Mouse (Mus musculus) forebrain, embryonic 16.5 days (tissue): ENCODE measurements around the gene Ephb1. TPM values are rescaled to one million over a fixed set of nuclear protein-coding genes. Genes with fewer than 3 reads are reported as not detected.

ENCODE experiments used
- ATAC-seq: fragments of 200-750 bp; cut with Nextera tagmentation; 2 replicates; pipeline ENCODE4 v1.8.0; 2017; ENCODE audit warnings: mild to moderate bottlenecking, moderate library complexity
- H3K27ac ChIP-seq: fragments of 300-500 bp; sonication (generic); 2 replicates; pipeline ENCODE4 v1.5.1; 2014; ENCODE audit warnings: low read length, control low read depth
- H3K27me3 ChIP-seq: fragments of 300-500 bp; sonication (generic); replicated peaks from 2 replicates; pipeline ENCODE4 v1.6.1; 2014; ENCODE audit warnings: low read length; ENCODE audit not compliant: control insufficient read depth, insufficient read depth
- H3K36me3 ChIP-seq: fragments of 300-500 bp; sonication (generic); 2 replicates; pipeline ENCODE4 v1.6.1; 2014; ENCODE audit not compliant: control insufficient read depth, insufficient read depth
- H3K4me1 ChIP-seq: fragments of 300-500 bp; sonication (generic); replicated peaks from 2 replicates; pipeline ENCODE4 v1.6.1; 2014; ENCODE audit warnings: low read length; ENCODE audit not compliant: control insufficient read depth, insufficient read depth
- H3K4me2 ChIP-seq: fragments of 300-500 bp; sonication (generic); 2 replicates; pipeline ENCODE4 v1.6.1; 2014; ENCODE audit warnings: mild to moderate bottlenecking, low read length, control low read depth
- H3K4me3 ChIP-seq: fragments of 300-500 bp; sonication (generic); replicated peaks from 2 replicates; pipeline ENCODE4 v1.5.1; 2014; ENCODE audit warnings: mild to moderate bottlenecking, low read length, control low read depth
- H3K9ac ChIP-seq: fragments of 300-500 bp; sonication (generic); replicated peaks from 2 replicates; pipeline ENCODE4 v1.6.1; 2014; ENCODE audit warnings: low read depth, low read length, control low read depth
- H3K9me3 ChIP-seq: fragments of 300-500 bp; sonication (generic); 2 replicates; pipeline ENCODE4 v1.6.1; 2016; ENCODE audit warnings: low read length; ENCODE audit not compliant: control insufficient read depth
- WGBS: fragments of 180-500 bp; shearing (Covaris S2); extraction: QIAGEN DNeasy Blood & Tissue Kit; methylation state at CpG from one replicate; pipeline ENCODE4 v1.1.7; 2014; 5-methylcytosine and 5-hydroxymethylcytosine counted together
- polyA plus RNA-seq: library from polyadenylated mRNA; unstranded; fragments of >200 nt; fragmentation: Nextera tagmentation; extraction: Ambion mirVana; gene quantifications from 2 replicates; pipeline ENCODE4 v1.2.1, GENCODE M21; 2015

Ephb1 gene
- polyA plus RNA-seq, 1 experiment from 2014 or later = 48.8 TPM

GRCm38 (mm10) chr9:102045111-102045861 lies 309.2 kb downstream of the Ephb1 start:
- peak overlapping the region; percentile 13; the same call in 1 of the 2 replicates for H3K27ac ChIP-seq
- H3K36me3 ChIP-seq = 0 out of 2 replicates have a peak, but pooled peaks cover 3% of the 10 kb centered on the region
- H3K4me2 ChIP-seq = no peak overlapping the region
- 10% methylated on average over 8 of the region's 8 CpGs for WGBS
- H3K27me3 ChIP-seq = no peaks in the 10 kb centered on the region
- H3K4me1 ChIP-seq = peaks cover 15% of the 10 kb centered on the region
- ATAC-seq = peak; percentile 39; the same call in 1 of the 2 replicates
- no peak overlapping the region for H3K9ac ChIP-seq
- no peak overlapping the region for H3K4me3 ChIP-seq
- no peaks in the 10 kb centered on the region for H3K9me3 ChIP-seq

- Histone ChIP-seq H3K4me2 (no peak overlapping the region), H3K27ac (peak overlapping the region; percentile 50), H3K9me3 (no peaks in the 10 kb centered on the region), H3K27me3 (no peaks in the 10 kb centered on the region), H3K4me1 (peaks cover 14% of the 10 kb centered on the region), H3K36me3 (0 out of 2 replicates have a peak, but pooled peaks cover 3% of the 10 kb centered on the region), H3K4me3 (no peak overlapping the region), H3K9ac (no peak overlapping the region)
- WGBS = 59% methylated on average over 6 of the region's 6 CpGs
- peak; percentile 91 for ATAC-seq
Observed at GRCm38 (mm10) chr9:102039011-102039733, 315.3 kb downstream of the Ephb1 start.

GRCm38 (mm10) chr9:102036132-102036531 lies 318.4 kb downstream of the Ephb1 start:
- H3K4me3 ChIP-seq = no peak overlapping the region
- 58% methylated on average over 5 of the region's 5 CpGs for WGBS
- H3K4me1 ChIP-seq = peaks cover 28% of the 10 kb centered on the region

GRCm38 (mm10) chr9:102033231-102033630 lies 321.3 kb downstream of the Ephb1 start:
- Histone ChIP-seq H3K4me1 (peaks cover 19% of the 10 kb centered on the region), H3K9me3 (no peaks in the 10 kb centered on the region), H3K36me3 (no peaks in the 10 kb centered on the region), H3K4me3 (no peak overlapping the region), H3K27me3 (no peaks in the 10 kb centered on the region), H3K4me2 (no peak overlapping the region), H3K27ac (no peak overlapping the region), H3K9ac (no peak overlapping the region)
- WGBS = 56% methylated on average over 5 of the region's 5 CpGs
- peak; percentile 62; the same call in 1 of the 2 replicates for ATAC-seq

More at GRCm38 (mm10) chr9:102036132-102036531, 318.4 kb downstream of the Ephb1 start:
- Histone ChIP-seq H3K27ac (no peak overlapping the region), H3K4me2 (no peak overlapping the region), H3K9ac (no peak overlapping the region), H3K9me3 (no peaks in the 10 kb centered on the region), H3K36me3 (0 out of 2 replicates have a peak, but pooled peaks cover 3% of the 10 kb centered on the region), H3K27me3 (no peaks in the 10 kb centered on the region)
- no peak for ATAC-seq

GRCm38 (mm10) chr9:102032376-102032775 lies 322.1 kb downstream of the Ephb1 start:
- Histone ChIP-seq H3K4me2 (no peak overlapping the region), H3K36me3 (no peaks in the 10 kb centered on the region), H3K27me3 (no peaks in the 10 kb centered on the region), H3K9me3 (no peaks in the 10 kb centered on the region), H3K4me3 (no peak overlapping the region), H3K4me1 (peaks cover 19% of the 10 kb centered on the region), H3K27ac (no peak overlapping the region), H3K9ac (no peak overlapping the region)
- ATAC-seq = no peak
- 71% methylated on average over 8 of the region's 8 CpGs for WGBS

GRCm38 (mm10) chr9:102029661-102030060 lies 324.8 kb downstream of the Ephb1 start:
- no peak overlapping the region for H3K4me3 ChIP-seq
- ATAC-seq = no peak
- no peak overlapping the region for H3K9ac ChIP-seq
- 61% methylated on average over 7 of the region's 7 CpGs for WGBS
- H3K27ac ChIP-seq = no peak overlapping the region
- no peaks in the 10 kb centered on the region for H3K27me3 ChIP-seq
- no peaks in the 10 kb centered on the region for H3K36me3 ChIP-seq
- peaks cover 14% of the 10 kb centered on the region for H3K4me1 ChIP-seq
- no peaks in the 10 kb centered on the region for H3K9me3 ChIP-seq
- H3K4me2 ChIP-seq = no peak overlapping the region

GRCm38 (mm10) chr9:102026136-102026535 lies 328.4 kb downstream of the Ephb1 start:
- Histone ChIP-seq H3K4me3 (no peak overlapping the region), H3K4me1 (no peaks in the 10 kb centered on the region)
- WGBS = 70% methylated on average over 2 of the region's 2 CpGs

GRCm38 (mm10) chr9:102025141-102025540 lies 329.4 kb downstream of the Ephb1 start:
- no peak overlapping the region for H3K9ac ChIP-seq
- H3K27me3 ChIP-seq = no peaks in the 10 kb centered on the region
- 90% methylated on average over 6 of the region's 6 CpGs for WGBS
- H3K9me3 ChIP-seq = peaks cover 1% of the 10 kb centered on the region; the same call in 1 of the 2 replicates
- no peaks in the 10 kb centered on the region for H3K4me1 ChIP-seq
- H3K36me3 ChIP-seq = no peaks in the 10 kb centered on the region
- no peak overlapping the region for H3K4me2 ChIP-seq
- ATAC-seq = no peak
- no peak overlapping the region for H3K27ac ChIP-seq
- no peak overlapping the region for H3K4me3 ChIP-seq

More at GRCm38 (mm10) chr9:102026136-102026535, 328.4 kb downstream of the Ephb1 start:
- no peak overlapping the region for H3K27ac ChIP-seq
- no peaks in the 10 kb centered on the region for H3K9me3 ChIP-seq
- no peaks in the 10 kb centered on the region for H3K27me3 ChIP-seq
- no peak for ATAC-seq
- no peaks in the 10 kb centered on the region for H3K36me3 ChIP-seq
- no peak overlapping the region for H3K9ac ChIP-seq
- no peak overlapping the region for H3K4me2 ChIP-seq

- ATAC-seq = no peak
Observed at GRCm38 (mm10) chr9:102015516-102015915, 339.0 kb downstream of the Ephb1 start.

More at GRCm38 (mm10) chr9:102015516-102015915, 339.0 kb downstream of the Ephb1 start:
- Histone ChIP-seq H3K9me3 (peaks cover 6% of the 10 kb centered on the region; the same call in 1 of the 2 replicates), H3K27me3 (no peaks in the 10 kb centered on the region), H3K4me1 (no peaks in the 10 kb centered on the region), H3K9ac (no peak overlapping the region), H3K4me3 (no peak overlapping the region), H3K36me3 (no peaks in the 10 kb centered on the region), H3K27ac (no peak overlapping the region), H3K4me2 (no peak overlapping the region)
